Mouse (Mus musculus): Measurements from ENCODE around the gene Hibadh. TPM values are rescaled to one million over a fixed set of nuclear protein-coding genes. Genes with fewer than 3 reads are reported as not detected.
"Not testable (repeated sequence)": the region's sequence is repeated elsewhere in the genome, so short reads cannot be mapped to it uniquely, and the experiment has no call there.

The Hibadh gene
- total and polyA plus RNA-seq, 2 experiments from 2014 or later, result 27.2 to 57.5 TPM

DNA sequence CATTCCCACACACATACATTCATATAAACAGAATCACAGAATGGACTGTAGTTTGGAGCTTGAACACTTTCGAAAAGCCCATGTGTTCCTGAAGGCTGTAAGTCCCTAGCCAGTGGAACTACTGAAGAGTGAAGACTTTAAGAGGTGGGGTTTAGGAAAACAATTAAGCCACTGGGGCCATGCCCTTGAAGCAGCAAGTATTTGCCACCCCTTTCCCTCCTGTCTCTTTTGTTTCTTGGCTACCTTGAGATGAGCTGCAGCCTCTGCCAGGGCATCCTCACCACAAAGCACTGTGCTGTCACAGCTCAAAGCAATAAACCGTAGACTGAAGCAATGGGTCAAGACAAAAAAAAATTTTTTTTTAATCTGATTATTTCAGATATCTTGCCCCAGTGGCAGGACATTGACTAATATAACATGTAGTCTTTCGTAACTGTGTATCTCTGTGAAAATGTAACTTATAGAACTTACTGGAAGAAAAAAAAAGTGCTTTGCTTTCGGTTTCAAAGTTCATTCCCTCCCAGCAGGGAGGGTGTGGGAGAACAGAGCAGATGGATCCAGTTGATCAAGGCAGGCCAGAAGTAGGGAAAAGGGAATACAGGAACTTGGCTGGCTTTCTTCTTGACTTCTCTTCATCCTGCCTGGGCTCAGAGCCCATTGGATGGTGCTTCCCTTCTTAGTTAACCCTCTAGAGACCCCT, 35.2 kb upstream of the Hibadh start:
- H3K36me3 ChIP-seq (ENCODE audit: insufficient read depth, low read length), result no peaks in the 10 kb centered on the region
- no peak for ATAC-seq (ENCODE audit: low FRiP score)
- TF ChIP-seq CTCF (IDR thresholded peaks at IDR 0.05), result no peak
- 63% methylated on average over 4 of the region's 4 CpGs for WGBS
- H3K27me3 ChIP-seq (ENCODE audit: insufficient read depth, low read length), result no peaks in the 10 kb centered on the region
- H3K4me2 ChIP-seq (ENCODE audit: low read depth, low read length, poor library complexity, severe bottlenecking), result no peak overlapping the region
- no peak overlapping the region for H3K27ac ChIP-seq (ENCODE audit: low read depth, low read length)
- no peaks in the 10 kb centered on the region for H3K4me1 ChIP-seq (ENCODE audit: insufficient read depth, low read length)
- peak; percentile 51 for DNase-seq (ENCODE audit: low spot score)
- no peak overlapping the region for H3K4me3 ChIP-seq (ENCODE audit: low read depth, low read length)
- no peaks in the 10 kb centered on the region for H3K9me3 ChIP-seq (ENCODE audit: low read length)
- H3K9ac ChIP-seq (replicated peaks; ENCODE audit: low read length, poor library complexity, severe bottlenecking), result no peak overlapping the region

DNA sequence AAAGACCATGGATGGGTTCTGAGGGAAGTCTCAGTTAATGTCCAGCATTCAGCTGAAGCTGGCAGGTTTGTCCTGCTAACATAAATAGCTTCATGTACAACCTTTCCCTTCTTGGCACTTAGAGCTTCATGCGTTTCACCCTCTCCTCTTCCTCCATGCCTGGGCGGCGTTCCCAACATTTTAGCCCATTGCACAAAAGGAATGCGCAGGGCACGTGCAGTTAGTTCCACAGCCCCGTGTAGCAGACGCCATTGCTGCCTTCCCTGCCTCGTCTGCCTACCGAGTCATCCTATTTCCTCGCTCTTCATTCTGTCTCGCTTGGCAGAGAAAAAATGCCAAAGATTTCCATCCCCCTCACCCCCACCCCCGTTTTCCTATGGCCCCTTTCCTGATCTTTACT, 34.4 kb upstream of the Hibadh start:
- Histone ChIP-seq H3K27ac (ENCODE audit: low read depth, low read length) (no peak overlapping the region), H3K9ac (replicated peaks; ENCODE audit: low read length, poor library complexity, severe bottlenecking) (no peak overlapping the region), H3K4me1 (ENCODE audit: insufficient read depth, low read length) (no peaks in the 10 kb centered on the region), H3K4me2 (ENCODE audit: low read depth, low read length, poor library complexity, severe bottlenecking) (no peak overlapping the region), H3K27me3 (ENCODE audit: insufficient read depth, low read length) (no peaks in the 10 kb centered on the region), H3K4me3 (ENCODE audit: low read depth, low read length) (no peak overlapping the region), H3K36me3 (ENCODE audit: insufficient read depth, low read length) (no peaks in the 10 kb centered on the region), H3K9me3 (ENCODE audit: low read length) (no peaks in the 10 kb centered on the region)
- DNase-seq (ENCODE audit: low spot score), result no peak
- no peak for ATAC-seq (ENCODE audit: low FRiP score)
- TF ChIP-seq CTCF (IDR thresholded peaks at IDR 0.05), result no peak
- WGBS, result 77% methylated on average over 12 of the region's 12 CpGs

GRCm38 (mm10) chr6:52673706-52674105, 33.5 kb upstream of the Hibadh start:
- H3K4me2 ChIP-seq (ENCODE audit: low read depth, low read length, poor library complexity, severe bottlenecking), result no peak overlapping the region
- H3K36me3 ChIP-seq (ENCODE audit: insufficient read depth, low read length), result no peaks in the 10 kb centered on the region
- H3K27ac ChIP-seq (ENCODE audit: low read depth, low read length), result no peak overlapping the region
- H3K27me3 ChIP-seq (ENCODE audit: insufficient read depth, low read length), result no peaks in the 10 kb centered on the region
- no peak for TF ChIP-seq CTCF (IDR thresholded peaks at IDR 0.05)
- no peaks in the 10 kb centered on the region for H3K4me1 ChIP-seq (ENCODE audit: insufficient read depth, low read length)
- ATAC-seq (ENCODE audit: low FRiP score), result no peak
- H3K9ac ChIP-seq (replicated peaks; ENCODE audit: low read length, poor library complexity, severe bottlenecking), result no peak overlapping the region
- no peaks in the 10 kb centered on the region for H3K9me3 ChIP-seq (ENCODE audit: low read length)
- WGBS, result 85% methylated on average over 7 of the region's 7 CpGs
- DNase-seq (ENCODE audit: low spot score), result no peak
- no peak overlapping the region for H3K4me3 ChIP-seq (ENCODE audit: low read depth, low read length)

GRCm38 (mm10) chr6:52672539-52672938, 32.4 kb upstream of the Hibadh start:
- 78% methylated on average over 2 of the region's 2 CpGs for WGBS
- Histone ChIP-seq H3K4me2 (ENCODE audit: low read depth, low read length, poor library complexity, severe bottlenecking) (no peak overlapping the region), H3K9me3 (ENCODE audit: low read length) (no peaks in the 10 kb centered on the region), H3K4me1 (ENCODE audit: insufficient read depth, low read length) (no peaks in the 10 kb centered on the region), H3K4me3 (ENCODE audit: low read depth, low read length) (no peak overlapping the region), H3K27me3 (ENCODE audit: insufficient read depth, low read length) (no peaks in the 10 kb centered on the region), H3K9ac (replicated peaks; ENCODE audit: low read length, poor library complexity, severe bottlenecking) (no peak overlapping the region), H3K36me3 (ENCODE audit: insufficient read depth, low read length) (no peaks in the 10 kb centered on the region), H3K27ac (ENCODE audit: low read depth, low read length) (no peak overlapping the region)
- DNase-seq (ENCODE audit: low spot score), result no peak
- TF ChIP-seq CTCF (IDR thresholded peaks at IDR 0.05), result no peak
- ATAC-seq (ENCODE audit: low FRiP score), result no peak

- WGBS, result 88% methylated on average over 8 of the region's 8 CpGs
- no peak overlapping the region for H3K4me3 ChIP-seq (ENCODE audit: low read depth, low read length)
- no peak for ATAC-seq (ENCODE audit: low FRiP score)
- no peaks in the 10 kb centered on the region for H3K27me3 ChIP-seq (ENCODE audit: insufficient read depth, low read length)
- no peaks in the 10 kb centered on the region for H3K4me1 ChIP-seq (ENCODE audit: insufficient read depth, low read length)
- TF ChIP-seq CTCF (IDR thresholded peaks at IDR 0.05), result no peak
- H3K9ac ChIP-seq (replicated peaks; ENCODE audit: low read length, poor library complexity, severe bottlenecking), result no peak overlapping the region
- no peak overlapping the region for H3K4me2 ChIP-seq (ENCODE audit: low read depth, low read length, poor library complexity, severe bottlenecking)
- no peaks in the 10 kb centered on the region for H3K9me3 ChIP-seq (ENCODE audit: low read length)
- no peaks in the 10 kb centered on the region for H3K36me3 ChIP-seq (ENCODE audit: insufficient read depth, low read length)
- no peak for DNase-seq (ENCODE audit: low spot score)
- no peak overlapping the region for H3K27ac ChIP-seq (ENCODE audit: low read depth, low read length)
Measured at GRCm38 (mm10) chr6:52671791-52672190, 31.6 kb upstream of the Hibadh start.

GRCm38 (mm10) chr6:52669878-52670277, 29.7 kb upstream of the Hibadh start:
- not testable (repeated sequence) for DNase-seq (ENCODE audit: low spot score); H3K27ac ChIP-seq (ENCODE audit: low read depth, low read length); H3K27me3 ChIP-seq (ENCODE audit: insufficient read depth, low read length); H3K9me3 ChIP-seq (ENCODE audit: low read length); ATAC-seq (ENCODE audit: low FRiP score); H3K4me1 ChIP-seq (ENCODE audit: insufficient read depth, low read length); H3K4me2 ChIP-seq (ENCODE audit: low read depth, low read length, poor library complexity, severe bottlenecking); H3K9ac ChIP-seq (replicated peaks; ENCODE audit: low read length, poor library complexity, severe bottlenecking); H3K36me3 ChIP-seq (ENCODE audit: insufficient read depth, low read length); H3K4me3 ChIP-seq (ENCODE audit: low read depth, low read length)
- 59% methylated on average over 2 of the region's 2 CpGs for WGBS
